In the genomic region with DNA sequence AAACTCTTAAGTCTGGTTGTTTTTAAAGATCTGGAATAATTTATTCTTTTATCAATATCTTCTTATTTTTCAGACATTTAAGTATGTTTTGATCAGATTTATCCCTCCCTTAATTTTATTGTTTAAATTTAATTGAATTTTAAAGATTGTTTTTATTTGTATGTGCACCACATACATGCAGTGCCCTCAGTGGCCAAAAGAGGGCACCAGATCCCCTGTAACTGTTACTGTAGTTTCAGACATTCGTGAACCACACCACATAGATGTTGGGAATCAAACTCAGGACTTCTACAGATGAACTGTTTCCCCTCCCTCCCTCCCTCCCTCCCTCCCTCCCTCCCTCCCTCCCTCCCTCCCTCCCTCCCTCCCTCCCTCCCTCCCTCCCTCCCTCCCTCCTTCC, we compare ENCODE assay signal across 11 mouse cellular contexts. TPM values are rescaled to one million over a fixed set of nuclear protein-coding genes. Genes with fewer than 3 reads are reported as not detected.
DNase-seq lines count a peak whose midpoint lies in the region; ATAC-seq lines count a peak whose summit lies in the region.
"Had no signal": no experiment of that assay in that cellular context is flagged by ENCODE, and none has a peak within 500 bp of the region (broad histone marks: within the 10 kb centered on the region; RNA-seq: fewer than 3 reads in every experiment).

No protein-coding gene starts in this region.

- no peak for ATAC-seq in forebrain, embryonic 13.5 days
- ATAC-seq in liver, embryonic 11.5 days (replicated peaks; ENCODE audit: low FRiP score) = no peak
- ATAC-seq in megakaryocyte progenitor cell, adult 5-6 weeks (replicated peaks; ENCODE audit: poor library complexity) = peak; percentile 53

- H3K4me1 ChIP-seq in forebrain, embryonic 10.5 days = peaks cover 3% of the 10 kb centered on the region; the same call in 1 of the 2 replicates
- no peaks in the 10 kb centered on the region for H3K4me1 ChIP-seq in forebrain, embryonic 13.5 days
- H3K4me1 ChIP-seq in liver, embryonic 11.5 days (replicated peaks; ENCODE audit: control insufficient read depth, insufficient read depth, low read length) = no peaks in the 10 kb centered on the region; the same call in 1 of the 2 replicates

- H3K9ac ChIP-seq in forebrain, embryonic 13.5 days = no peak overlapping the region
- H3K9ac ChIP-seq in liver, embryonic 11.5 days (ENCODE audit: low read depth, low read length) = no peak overlapping the region
- H3K9ac ChIP-seq: heart, embryonic 13.5 days; lung, embryonic 15.5 days; stomach, embryonic 15.5 days had no signal

- H3K4me3 ChIP-seq in forebrain, embryonic 10.5 days = no peak overlapping the region
- H3K4me3 ChIP-seq in forebrain, embryonic 13.5 days = no peak overlapping the region
- no peak overlapping the region for H3K4me3 ChIP-seq in liver, embryonic 11.5 days (ENCODE audit: low read depth, low read length)
- H3K4me3 ChIP-seq: heart, embryonic 13.5 days; lung, embryonic 15.5 days; stomach, embryonic 15.5 days had no signal

- intact Hi-C loops in gastrocnemius, postnatal 14 days (cut with DNase I; ENCODE audit: low total_unique reads) = loop anchor here (2.0 kb wide), 1 partner anchor 172 kb away; the partner anchor contains the start of gene F3

- H3K27ac ChIP-seq in forebrain, embryonic 10.5 days = no peak overlapping the region
- no peak overlapping the region for H3K27ac ChIP-seq in forebrain, embryonic 13.5 days
- no peak overlapping the region for H3K27ac ChIP-seq in liver, embryonic 11.5 days (ENCODE audit: low read depth, low read length)
- H3K27ac ChIP-seq: heart, embryonic 13.5 days; lung, embryonic 15.5 days; stomach, embryonic 15.5 days had no signal

- no peaks in the 10 kb centered on the region for H3K36me3 ChIP-seq in forebrain, embryonic 10.5 days (replicated peaks)
- no peaks in the 10 kb centered on the region for H3K36me3 ChIP-seq in forebrain, embryonic 13.5 days (ENCODE audit: poor library complexity, severe bottlenecking)
- no peaks in the 10 kb centered on the region for H3K36me3 ChIP-seq in liver, embryonic 11.5 days (ENCODE audit: control insufficient read depth, insufficient read depth, low read length)
- H3K36me3 ChIP-seq: heart, embryonic 13.5 days; lung, embryonic 15.5 days; stomach, embryonic 15.5 days had no signal

- peak; percentile 45 for DNase-seq in forebrain, embryonic 10.5 days (ENCODE audit: extremely low spot score, low spot score)
- peak; percentile 60 for DNase-seq in liver
- DNase-seq in liver, embryonic 11.5 days (ENCODE audit: low spot score) = no peak
- DNase-seq in MEL-GATA-1-ER (ENCODE audit: extremely low read depth, low read depth) = peak; percentile 44
- DNase-seq in gastrocnemius, postnatal 14 days = peak; percentile 29
- DNase-seq in urinary bladder, adult 18-20 months (ENCODE audit: low spot score in 2 of 2) = no peak

- no peak overlapping the region for H3K4me2 ChIP-seq in forebrain, embryonic 13.5 days
- H3K4me2 ChIP-seq in liver, embryonic 11.5 days = no peak overlapping the region
- H3K4me2 ChIP-seq: heart, embryonic 13.5 days; lung, embryonic 15.5 days; stomach, embryonic 15.5 days had no signal

- no peaks in the 10 kb centered on the region for H3K9me3 ChIP-seq in forebrain, embryonic 10.5 days
- no peaks in the 10 kb centered on the region for H3K9me3 ChIP-seq in forebrain, embryonic 13.5 days (replicated peaks)
- H3K9me3 ChIP-seq in liver, embryonic 11.5 days (ENCODE audit: control insufficient read depth, low read length) = no peaks in the 10 kb centered on the region
- H3K9me3 ChIP-seq: heart, embryonic 13.5 days; lung, embryonic 15.5 days; stomach, embryonic 15.5 days had no signal

- no peaks in the 10 kb centered on the region for H3K27me3 ChIP-seq in forebrain, embryonic 10.5 days (ENCODE audit: poor library complexity, severe bottlenecking)
- H3K27me3 ChIP-seq in forebrain, embryonic 13.5 days = no peaks in the 10 kb centered on the region
- no peaks in the 10 kb centered on the region for H3K27me3 ChIP-seq in liver, embryonic 11.5 days (replicated peaks; ENCODE audit: control insufficient read depth, insufficient read depth, low read length)
- H3K27me3 ChIP-seq: heart, embryonic 13.5 days; lung, embryonic 15.5 days; stomach, embryonic 15.5 days had no signal

- WGBS in forebrain, embryonic 10.5 days = 0% methylated on average over 1 of the region's 1 CpGs
- WGBS in forebrain, embryonic 13.5 days = 5% methylated on average over 1 of the region's 1 CpGs
- WGBS in liver, embryonic 11.5 days = 14% methylated on average over 1 of the region's 1 CpGs

RNA-seq across cellular contexts. Expression of gene Slc44a3, which starts 18.2 kb away (rescaled TPM):
- 0.55 and 0.64 TPM in 2 replicates for polyA plus RNA-seq in forebrain, embryonic 10.5 days (2016; fragmentation: Nextera tagmentation; extraction: Ambion mirVana)
- polyA plus RNA-seq in forebrain, embryonic 13.5 days (2015; fragmentation: Nextera tagmentation; extraction: Ambion mirVana) = 0.39 and 0.57 TPM in 2 replicates
- 1.7 and 2.0 TPM in 2 replicates for polyA plus RNA-seq in liver, embryonic 11.5 days (2014; fragmentation: Nextera tagmentation; extraction: Ambion mirVana)
- under 1 TPM in 1 of 2 experiments, not detected in 1; 0.16 TPM for total RNA-seq in gastrocnemius, postnatal 14 days (2021)
- total RNA-seq in megakaryocyte progenitor cell, adult 5-6 weeks (2015) = 0.30 TPM in 1 of 2 replicates, not detected in the other
- 0.03 TPM in 1 of 2 replicates, not detected in the other for total RNA-seq in megakaryocyte progenitor cell, adult 5-6 weeks (2017)

Comparison
In these comparisons a context has a peak if more than half of its experiments do, and no peak if none do; other contexts are left out.
1. DNase-seq: peak in forebrain, embryonic 10.5 days (single experiment), liver (single experiment), MEL-GATA-1-ER (single experiment) and gastrocnemius, postnatal 14 days (single experiment); none in liver, embryonic 11.5 days (single experiment) and urinary bladder, adult 18-20 months (0 of 2).